Mouse (Mus musculus) thymus, adult 2 months (tissue): ENCODE data around the gene Gm49339.

Experiments used
- CTCF ChIP-seq: fragments of 200-500 bp; IDR thresholded peaks from 2 replicates; pipeline ENCODE4 v1.5.1; 2012; ENCODE audit warnings: mild to moderate bottlenecking, control low read depth, low read length, moderate library complexity, borderline replicate concordance; ENCODE audit not compliant: control insufficient read depth, poor library complexity, insufficient read depth; ENCODE audit errors: extremely low read depth
- POLR2A ChIP-seq: fragments of 200-500 bp; IDR thresholded peaks from 2 replicates; pipeline ENCODE4 v1.6.1; 2012; ENCODE audit warnings: mild to moderate bottlenecking, low read length, control low read depth, moderate library complexity; ENCODE audit not compliant: control insufficient read depth, poor library complexity, insufficient read depth; ENCODE audit errors: extremely low read depth

- TF ChIP-seq CTCF (no peak), POLR2A (no peak)
These were observed 50.4 kb downstream of the Gm49339 start for GRCm38 (mm10) chr10:51530813-51531212.
